Mouse (Mus musculus) forebrain, embryonic 15.5 days (tissue): ENCODE measurements around the gene Cela1. TPM values are rescaled to one million over a fixed set of nuclear protein-coding genes. Genes with fewer than 3 reads are reported as not detected.
A peak's percentile ranks its signal among the peaks of the same experiment; 100 is the strongest.

ENCODE experiments used
- ATAC-seq: fragments of 200-750 bp; cut with Nextera tagmentation; replicated peaks from 2 replicates; pipeline ENCODE4 v1.8.0; 2017; ENCODE audit warnings: mild to moderate bottlenecking, moderate TSS enrichment, moderate library complexity
- H3K27ac ChIP-seq: fragments of 300-500 bp; sonication (generic); replicated peaks from 2 replicates; pipeline ENCODE4 v1.5.1; 2015; ENCODE audit warnings: mild to moderate bottlenecking, inconsistent platforms
- H3K27me3 ChIP-seq: fragments of 300-500 bp; sonication (generic); 2 replicates; pipeline ENCODE4 v1.6.1; 2015; ENCODE audit warnings: inconsistent platforms
- H3K36me3 ChIP-seq: fragments of 300-500 bp; sonication (generic); 2 replicates; pipeline ENCODE4 v1.6.1; 2015; ENCODE audit warnings: mild to moderate bottlenecking, inconsistent platforms
- H3K4me1 ChIP-seq: fragments of 300-500 bp; sonication (generic); 2 replicates; pipeline ENCODE4 v1.6.1; 2015; ENCODE audit warnings: inconsistent platforms
- H3K4me2 ChIP-seq: fragments of 300-500 bp; sonication (generic); replicated peaks from 2 replicates; pipeline ENCODE4 v1.6.1; 2015; ENCODE audit warnings: mild to moderate bottlenecking, inconsistent platforms
- H3K4me3 ChIP-seq: fragments of 300-500 bp; sonication (generic); 2 replicates; pipeline ENCODE4 v1.5.1; 2015; ENCODE audit warnings: mild to moderate bottlenecking, inconsistent platforms
- H3K9ac ChIP-seq: fragments of 300-500 bp; sonication (generic); replicated peaks from 2 replicates; pipeline ENCODE4 v1.6.1; 2015; ENCODE audit warnings: mild to moderate bottlenecking, inconsistent platforms
- H3K9me3 ChIP-seq: fragments of 300-500 bp; sonication (generic); 2 replicates; pipeline ENCODE4 v1.6.1; 2016; ENCODE audit warnings: inconsistent platforms
- WGBS: fragments of 180-500 bp; shearing (Covaris S2); methylation state at CpG from one replicate; pipeline ENCODE4 v1.1.7; 2015; ENCODE audit warnings: mixed read lengths; 5-methylcytosine and 5-hydroxymethylcytosine counted together
- polyA plus RNA-seq: library from polyadenylated mRNA; unstranded; fragments of >200 nt; fragmentation: Nextera tagmentation; extraction: Ambion mirVana; gene quantifications from 2 replicates; pipeline ENCODE4 v1.2.1, GENCODE M21; 2015

The Cela1 gene
- 0.43 and 0.97 TPM in 2 replicates for polyA plus RNA-seq

DNA sequence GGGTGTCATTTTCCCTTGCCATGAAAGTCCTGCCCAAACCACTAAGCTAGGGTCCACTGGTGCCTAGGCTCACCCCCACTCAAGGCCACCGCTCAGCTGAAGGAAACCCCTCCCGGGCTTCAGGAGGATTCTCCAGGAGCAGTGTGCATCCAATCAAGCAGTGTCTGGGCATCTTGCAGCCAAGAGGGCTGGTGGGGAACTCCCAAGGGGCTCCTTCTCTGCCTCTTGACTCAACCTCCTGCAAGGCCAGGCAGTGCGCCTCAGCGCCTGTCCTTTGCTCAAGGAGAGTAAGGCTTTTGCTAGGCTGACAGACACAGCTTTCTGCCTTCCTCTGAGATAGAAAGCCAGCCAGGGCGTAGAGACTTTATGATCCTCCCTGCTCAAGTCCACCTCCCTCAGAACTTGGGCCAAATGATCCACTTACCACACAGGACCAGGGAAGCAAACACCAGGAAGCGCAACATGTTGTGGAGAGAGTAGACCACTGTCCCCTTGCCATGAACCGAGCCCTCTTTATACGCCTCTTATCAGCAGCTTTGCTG is at the start of gene Cela1:
Gene Cela1, minus strand, starts transcription at position 492 of the 542 bp plus-strand sequence.
- ATAC-seq: no peak
- Histone ChIP-seq H3K4me2 (no peak within 1 kb of the TSS), H3K27me3 (no peaks in the 10 kb centered on the region), H3K36me3 (no peaks in the 10 kb centered on the region), H3K4me3 (no peak within 1 kb of the TSS), H3K4me1 (no peaks in the 10 kb centered on the region), H3K27ac (no peak within 1 kb of the TSS), H3K9ac (no peak within 1 kb of the TSS), H3K9me3 (peaks cover 10% of the 10 kb centered on the region)
- whole genome bisulfite sequencing: 83% methylated on average over 8 of the region's 8 CpGs

DNA sequence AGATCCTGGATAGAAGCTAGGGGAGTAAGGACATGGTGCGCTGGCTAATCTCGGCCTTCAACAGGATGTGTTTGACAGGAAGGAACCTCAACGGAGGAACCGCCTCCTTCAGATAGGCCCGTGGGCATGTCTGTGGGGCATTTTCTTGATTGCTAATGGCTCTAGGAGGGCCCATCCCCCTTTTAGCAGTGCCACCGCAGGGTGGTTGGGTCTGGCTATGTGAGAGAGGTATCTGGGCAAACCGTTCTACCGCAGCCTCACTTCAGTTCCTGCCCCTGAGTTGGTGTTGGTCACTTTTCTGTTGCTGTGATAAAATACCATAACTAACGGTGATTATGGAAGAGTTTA is 48.2 kb upstream of the Cela1 start:
- no peak overlapping the region for H3K4me3 ChIP-seq
- H3K27me3 ChIP-seq: peaks cover 8% of the 10 kb centered on the region; the same call in 1 of the 2 replicates
- no peak overlapping the region for H3K9ac ChIP-seq
- no peak overlapping the region for H3K27ac ChIP-seq
- no peaks in the 10 kb centered on the region for H3K4me1 ChIP-seq
- no peaks in the 10 kb centered on the region for H3K9me3 ChIP-seq
- H3K36me3 ChIP-seq: no peaks in the 10 kb centered on the region
- no peak overlapping the region for H3K4me2 ChIP-seq
- WGBS: 85% methylated on average over 9 of the region's 9 CpGs
- ATAC-seq: no peak

DNA sequence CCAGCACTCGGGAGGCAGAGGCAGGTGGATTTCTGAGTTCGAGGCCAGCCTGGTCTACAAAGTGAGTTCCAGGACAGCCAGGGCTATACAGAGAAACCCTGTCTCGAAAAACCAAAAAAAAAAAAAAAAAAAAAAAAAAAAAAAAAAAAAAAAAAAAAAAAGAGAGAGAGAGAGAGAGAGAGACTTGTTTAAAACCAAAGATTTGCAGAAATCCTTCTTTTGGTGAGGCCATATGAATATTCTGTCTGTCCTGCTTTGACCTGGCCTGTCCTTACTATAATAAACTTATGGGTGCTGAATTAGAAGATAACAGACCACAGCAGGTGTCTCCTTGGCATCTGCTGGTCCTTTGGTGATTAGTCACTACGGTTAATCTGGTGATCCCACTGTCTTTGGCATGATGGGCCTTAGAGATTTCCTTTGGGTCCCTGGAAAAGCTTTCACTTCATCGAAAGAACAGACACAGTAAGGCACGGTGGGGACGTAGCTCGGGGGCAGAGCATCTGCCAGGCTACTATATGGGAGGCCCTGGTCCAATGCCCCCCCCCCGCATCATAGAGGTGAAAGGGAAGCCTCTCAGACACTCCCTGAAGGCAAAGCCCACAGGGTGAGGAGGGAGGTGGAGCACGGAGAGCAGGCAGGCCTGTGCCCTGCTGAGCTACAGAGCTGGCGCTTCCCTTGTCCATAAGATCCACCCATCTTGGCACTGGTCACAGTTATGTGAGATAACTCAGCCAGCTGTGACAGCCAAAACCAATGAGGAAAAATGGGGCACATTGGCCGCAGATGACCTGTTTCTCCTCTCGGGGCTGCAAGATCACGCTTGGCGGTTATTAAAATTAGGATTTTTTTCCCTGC is 47.6 kb upstream of the Cela1 start:
- Histone ChIP-seq H3K27me3 (peaks cover 12% of the 10 kb centered on the region; the same call in 1 of the 2 replicates), H3K4me2 (no peak overlapping the region), H3K4me3 (no peak overlapping the region), H3K9ac (no peak overlapping the region), H3K27ac (no peak overlapping the region), H3K4me1 (no peaks in the 10 kb centered on the region), H3K9me3 (no peaks in the 10 kb centered on the region), H3K36me3 (no peaks in the 10 kb centered on the region)
- 88% methylated on average over 14 of the region's 15 CpGs for WGBS
- ATAC-seq: no peak

DNA sequence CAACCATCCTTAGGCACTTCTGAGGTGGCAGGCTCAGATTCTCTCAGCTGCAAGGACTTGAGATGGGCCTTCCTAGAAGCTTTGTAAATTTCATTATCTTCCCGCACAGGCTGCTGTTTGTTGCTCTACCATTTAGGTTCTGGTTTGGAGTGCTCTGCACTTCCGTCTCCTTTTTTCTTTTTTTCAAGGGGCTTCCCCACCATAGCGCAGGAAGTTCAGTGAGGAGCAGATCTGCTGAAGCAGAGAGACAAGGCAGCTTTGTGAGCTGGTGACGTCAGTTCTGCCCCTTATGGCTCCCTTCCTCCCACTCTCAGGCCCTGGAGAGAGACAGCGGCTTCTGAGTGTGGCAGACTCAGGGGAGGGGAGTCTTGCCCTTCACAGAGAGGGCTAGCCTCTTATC is 44.9 kb upstream of the Cela1 start:
- Histone ChIP-seq H3K9ac (no peak overlapping the region), H3K4me2 (no peak overlapping the region), H3K27me3 (peaks cover 38% of the 10 kb centered on the region), H3K36me3 (no peaks in the 10 kb centered on the region), H3K4me1 (peaks cover 11% of the 10 kb centered on the region), H3K9me3 (no peaks in the 10 kb centered on the region), H3K27ac (no peak overlapping the region), H3K4me3 (no peak overlapping the region)
- no peak for ATAC-seq
- 37% methylated on average over 5 of the region's 5 CpGs for WGBS

DNA sequence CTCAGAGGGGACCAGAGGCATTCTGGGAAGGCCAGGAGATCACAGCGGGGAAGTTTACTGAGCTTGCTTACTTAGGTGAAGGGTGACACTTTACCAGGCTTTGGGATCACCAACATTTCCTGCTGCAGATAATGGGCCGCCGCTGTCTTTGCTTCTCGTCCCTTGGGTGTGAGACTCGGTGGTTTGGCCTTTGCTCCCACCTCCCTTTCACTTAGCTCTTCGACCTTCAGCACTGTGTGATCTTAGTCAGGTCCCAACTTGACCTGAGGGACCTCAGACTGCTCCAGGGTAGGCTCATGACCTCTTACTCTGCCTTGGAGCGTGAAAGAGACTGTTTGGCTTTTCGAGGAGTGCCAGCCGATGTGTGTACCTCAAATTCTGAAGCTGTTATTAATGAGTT is 43.4 kb upstream of the Cela1 start:
- peaks cover 11% of the 10 kb centered on the region for H3K4me1 ChIP-seq
- 52% methylated on average over 9 of the region's 9 CpGs for WGBS
- H3K27me3 ChIP-seq: peaks cover 43% of the 10 kb centered on the region
- H3K36me3 ChIP-seq: no peaks in the 10 kb centered on the region
- ATAC-seq: no peak
- H3K9me3 ChIP-seq: no peaks in the 10 kb centered on the region
- no peak overlapping the region for H3K4me3 ChIP-seq
- no peak overlapping the region for H3K27ac ChIP-seq
- no peak overlapping the region for H3K9ac ChIP-seq
- H3K4me2 ChIP-seq: no peak overlapping the region

DNA sequence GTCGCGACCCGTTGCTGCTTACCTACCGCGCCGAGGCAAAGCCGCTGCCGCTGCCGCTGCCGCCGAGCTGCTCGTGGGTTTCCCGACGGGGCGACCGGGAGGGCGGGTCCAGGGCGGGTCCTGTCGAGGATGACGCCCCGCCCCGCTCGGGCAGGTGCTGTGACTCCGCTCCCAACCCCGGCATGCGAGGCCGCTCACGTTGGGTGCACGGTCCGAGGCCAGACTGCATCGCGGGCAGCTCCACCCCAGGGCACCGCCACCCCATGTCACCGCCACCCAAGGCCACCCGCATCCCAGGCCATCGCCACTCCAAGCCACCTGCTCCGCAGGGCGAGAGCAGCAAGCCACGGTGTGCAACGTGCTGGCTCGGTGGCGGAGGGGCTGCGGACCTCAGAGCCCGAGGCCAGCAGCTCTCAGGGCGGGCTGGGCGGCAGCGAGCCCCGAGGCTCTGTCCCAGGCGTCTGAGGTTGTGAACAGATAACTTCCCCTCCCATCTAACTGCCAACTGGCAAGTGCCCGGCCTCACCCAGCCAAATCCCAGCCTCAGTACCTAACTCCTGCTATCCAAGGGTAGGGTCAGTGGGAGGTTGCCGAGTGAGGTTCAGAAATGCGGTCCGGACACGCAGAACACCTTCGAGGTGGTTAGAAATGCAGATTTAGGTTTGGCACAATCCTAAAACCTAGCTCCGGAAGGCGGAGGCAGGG is 41.7 kb upstream of the Cela1 start, which contains the start of gene Galnt6:
Gene Galnt6, minus strand, starts transcription at position 96 of the 705 bp plus-strand sequence.
- H3K4me2 ChIP-seq: peak within 1 kb of the TSS; percentile 48
- H3K27me3 ChIP-seq: peaks cover 43% of the 10 kb centered on the region
- H3K9ac ChIP-seq: no peak within 1 kb of the TSS
- 5% methylated on average over 46 of the region's 57 CpGs for WGBS
- H3K27ac ChIP-seq: no peak within 1 kb of the TSS
- no peak for ATAC-seq
- peak within 1 kb of the TSS; percentile 33 for H3K4me3 ChIP-seq
- no peaks in the 10 kb centered on the region for H3K9me3 ChIP-seq
- H3K4me1 ChIP-seq: peaks cover 11% of the 10 kb centered on the region
- H3K36me3 ChIP-seq: no peaks in the 10 kb centered on the region

DNA sequence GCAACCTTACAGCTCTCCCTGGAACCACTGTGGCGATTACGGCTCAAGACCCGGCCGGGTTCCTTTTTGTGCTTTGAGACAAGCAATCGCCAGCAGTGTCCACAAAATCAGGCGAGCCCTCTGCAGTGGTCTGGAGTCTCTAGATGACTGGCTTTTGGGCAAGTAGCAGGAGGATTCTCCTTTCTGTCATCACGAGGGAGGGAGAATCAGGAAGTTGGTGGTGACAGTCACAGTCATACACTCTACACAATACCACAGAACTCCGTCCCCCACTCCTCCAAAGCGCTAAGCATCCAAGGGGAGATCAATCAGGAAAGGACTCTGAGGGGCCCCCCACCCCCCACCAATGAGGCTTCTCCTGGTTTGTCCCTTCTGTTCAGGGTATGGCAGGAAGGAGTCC is 40.9 kb upstream of the Cela1 start:
- H3K36me3 ChIP-seq: no peaks in the 10 kb centered on the region
- H3K4me1 ChIP-seq: peaks cover 11% of the 10 kb centered on the region
- H3K27me3 ChIP-seq: peaks cover 43% of the 10 kb centered on the region
- peak overlapping the region; percentile 48 for H3K4me2 ChIP-seq
- H3K4me3 ChIP-seq: peak overlapping the region; percentile 33
- no peaks in the 10 kb centered on the region for H3K9me3 ChIP-seq
- no peak overlapping the region for H3K9ac ChIP-seq
- no peak overlapping the region for H3K27ac ChIP-seq
- 23% methylated on average over 9 of the region's 9 CpGs for WGBS
- no peak for ATAC-seq

DNA sequence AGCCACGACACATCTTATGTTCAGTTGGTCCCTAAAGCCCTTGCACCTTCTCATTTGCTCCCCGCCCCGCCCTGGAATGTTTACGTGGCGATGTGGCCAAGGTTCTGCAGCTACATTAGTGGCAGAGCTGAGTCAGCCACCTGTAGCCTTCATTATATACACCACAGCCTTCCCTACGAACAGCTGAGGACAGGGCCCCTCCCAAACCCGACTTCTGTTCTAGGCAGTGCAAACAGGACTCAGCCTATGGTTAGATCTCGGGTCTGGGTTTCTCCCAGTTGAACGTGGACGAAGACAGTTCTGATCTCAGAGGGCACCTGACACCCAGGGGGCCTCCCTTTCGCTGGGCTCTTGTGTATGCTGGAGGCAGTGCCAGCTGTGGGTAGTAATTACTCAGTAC is 40.1 kb upstream of the Cela1 start:
- Histone ChIP-seq H3K9me3 (no peaks in the 10 kb centered on the region), H3K36me3 (no peaks in the 10 kb centered on the region), H3K4me3 (no peak overlapping the region), H3K27ac (no peak overlapping the region), H3K9ac (no peak overlapping the region), H3K4me2 (no peak overlapping the region), H3K27me3 (peaks cover 43% of the 10 kb centered on the region), H3K4me1 (peaks cover 11% of the 10 kb centered on the region)
- ATAC-seq: no peak
- WGBS: 85% methylated on average over 11 of the region's 11 CpGs

DNA sequence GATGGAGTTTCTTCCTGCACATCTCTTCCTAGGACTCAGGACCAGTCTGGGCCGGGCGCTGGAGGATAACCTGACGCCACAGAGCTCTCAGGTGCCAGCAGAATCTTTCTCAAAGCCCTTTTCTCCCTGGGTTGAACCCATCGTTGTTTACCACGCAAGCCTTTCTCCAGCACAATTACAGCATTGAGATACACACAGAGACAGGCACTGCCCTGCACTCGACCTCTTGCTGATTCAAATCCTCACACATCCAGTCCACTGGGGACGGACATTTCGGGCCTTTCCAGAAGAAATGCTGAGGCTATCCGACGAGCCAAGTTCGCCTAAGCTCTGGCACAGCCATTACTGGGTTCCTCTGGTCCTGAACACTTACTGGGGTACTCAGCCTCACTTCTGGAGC is 39.0 kb upstream of the Cela1 start:
- Histone ChIP-seq H3K27ac (no peak overlapping the region), H3K9ac (no peak overlapping the region), H3K27me3 (peaks cover 40% of the 10 kb centered on the region), H3K36me3 (no peaks in the 10 kb centered on the region), H3K4me2 (no peak overlapping the region), H3K4me3 (no peak overlapping the region), H3K9me3 (no peaks in the 10 kb centered on the region), H3K4me1 (peaks cover 11% of the 10 kb centered on the region)
- WGBS: 86% methylated on average over 11 of the region's 11 CpGs
- ATAC-seq: no peak

DNA sequence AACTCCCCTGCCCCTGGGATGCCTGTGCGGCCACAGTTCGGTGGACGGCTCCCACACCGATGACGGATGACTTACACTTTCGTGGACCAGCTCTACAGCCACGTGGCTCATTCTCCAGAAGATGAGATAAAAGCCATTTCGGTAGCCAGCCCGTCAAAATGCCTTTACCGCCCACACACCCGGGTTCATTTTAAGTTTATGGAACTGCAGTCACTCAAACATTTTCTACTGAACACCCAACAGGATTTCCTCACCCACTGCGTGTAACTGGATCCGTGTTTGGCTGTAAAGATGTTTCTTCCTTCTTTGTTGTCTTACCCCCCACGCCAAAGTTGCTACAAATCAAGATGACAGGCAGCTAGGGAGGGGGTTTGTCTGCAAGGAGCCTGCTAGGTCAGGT is 35.8 kb upstream of the Cela1 start:
- peaks cover 14% of the 10 kb centered on the region for H3K27me3 ChIP-seq
- no peak overlapping the region for H3K4me2 ChIP-seq
- no peaks in the 10 kb centered on the region for H3K9me3 ChIP-seq
- no peak overlapping the region for H3K4me3 ChIP-seq
- H3K36me3 ChIP-seq: no peaks in the 10 kb centered on the region
- 0 out of 2 replicates have a peak, but pooled peaks cover under 1% of the 10 kb centered on the region for H3K4me1 ChIP-seq
- ATAC-seq: no peak
- 82% methylated on average over 14 of the region's 14 CpGs for WGBS
- no peak overlapping the region for H3K27ac ChIP-seq
- no peak overlapping the region for H3K9ac ChIP-seq

DNA sequence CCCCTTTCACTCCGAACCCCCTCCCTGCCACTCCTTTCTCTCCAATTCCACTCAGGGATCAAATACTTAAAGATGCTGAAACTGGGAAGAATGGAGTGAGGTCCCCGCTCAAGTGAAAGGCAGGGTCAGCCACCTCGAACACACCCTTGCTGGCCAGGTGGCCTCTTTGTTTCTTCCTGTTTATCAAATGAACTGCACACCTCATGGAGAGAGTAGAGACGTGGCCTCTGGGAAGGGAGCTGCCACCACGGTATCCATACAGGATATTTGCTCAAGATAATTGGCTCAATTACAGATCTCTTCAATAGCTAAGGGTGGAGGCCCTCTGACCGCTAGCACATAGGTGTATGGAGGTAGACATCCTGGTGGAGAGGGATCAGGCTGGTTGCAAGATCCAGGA is 34.8 kb upstream of the Cela1 start:
- Histone ChIP-seq H3K36me3 (no peaks in the 10 kb centered on the region), H3K27me3 (peaks cover 4% of the 10 kb centered on the region)
- 72% methylated on average over 6 of the region's 6 CpGs for WGBS

DNA sequence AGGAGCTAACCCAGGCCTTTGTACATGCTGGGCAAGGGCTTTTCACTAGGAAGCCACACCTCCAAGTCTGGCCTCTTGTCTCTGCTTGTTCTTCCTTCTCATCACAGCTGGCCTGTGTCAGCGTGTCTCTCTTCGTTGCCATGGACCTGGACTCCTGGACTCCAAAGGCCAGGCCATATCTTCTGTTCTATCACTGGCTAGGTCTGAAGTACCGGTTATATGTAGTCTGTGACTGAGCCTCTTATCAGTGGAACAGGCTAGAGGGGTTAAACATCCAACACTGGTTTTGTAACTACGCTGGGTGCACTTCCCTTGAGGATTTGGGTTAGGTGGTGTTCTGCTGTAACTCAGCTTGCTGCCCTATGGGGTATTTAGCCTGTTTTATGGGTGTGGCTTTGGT is 34.3 kb upstream of the Cela1 start:
- Histone ChIP-seq H3K27ac (no peak overlapping the region), H3K27me3 (0 out of 2 replicates have a peak, but pooled peaks cover under 1% of the 10 kb centered on the region), H3K4me3 (no peak overlapping the region), H3K9ac (no peak overlapping the region), H3K4me1 (no peaks in the 10 kb centered on the region), H3K4me2 (no peak overlapping the region), H3K9me3 (no peaks in the 10 kb centered on the region), H3K36me3 (no peaks in the 10 kb centered on the region)
- WGBS: 71% methylated on average over 4 of the region's 4 CpGs
- ATAC-seq: no peak

More for the DNA sequence above, 34.8 kb upstream of the Cela1 start:
- Histone ChIP-seq H3K9me3 (no peaks in the 10 kb centered on the region), H3K9ac (no peak overlapping the region), H3K4me1 (no peaks in the 10 kb centered on the region), H3K27ac (no peak overlapping the region), H3K4me2 (no peak overlapping the region), H3K4me3 (no peak overlapping the region)
- ATAC-seq: no peak
